Mouse (Mus musculus) cerebellum, adult 8-10 months (tissue): Measurements from ENCODE around the gene Gpr84.
"Not testable (repeated sequence)": the region's sequence is repeated elsewhere in the genome, so short reads cannot be mapped to it uniquely, and the experiment has no call there.

Experiments
- DNase-seq: peaks from one replicate; pipeline ENCODE4 v3.0.0; 2022

Gpr84 gene

GRCm38 (mm10) chr15:103281465-103282205 is 28.8 kb downstream of the Gpr84 start:
- DNase-seq = no peak

- no peak for DNase-seq
Observed at GRCm38 (mm10) chr15:103280817-103281464, 29.5 kb downstream of the Gpr84 start.

GRCm38 (mm10) chr15:103279750-103280149 is 30.7 kb downstream of the Gpr84 start:
- DNase-seq = no peak

- DNase-seq = no peak
Observed at GRCm38 (mm10) chr15:103277949-103278348, 32.5 kb downstream of the Gpr84 start.

GRCm38 (mm10) chr15:103275943-103276342 is 34.5 kb downstream of the Gpr84 start:
- DNase-seq = not testable (repeated sequence)

GRCm38 (mm10) chr15:103272419-103273279 is 37.8 kb downstream of the Gpr84 start, which contains the start of gene Copz1:
Copz1 (plus strand) TSS chr15:103272714.
- DNase-seq = peak; percentile 95

GRCm38 (mm10) chr15:103268903-103269302 is 41.5 kb downstream of the Gpr84 start:
- no peak for DNase-seq

DNA sequence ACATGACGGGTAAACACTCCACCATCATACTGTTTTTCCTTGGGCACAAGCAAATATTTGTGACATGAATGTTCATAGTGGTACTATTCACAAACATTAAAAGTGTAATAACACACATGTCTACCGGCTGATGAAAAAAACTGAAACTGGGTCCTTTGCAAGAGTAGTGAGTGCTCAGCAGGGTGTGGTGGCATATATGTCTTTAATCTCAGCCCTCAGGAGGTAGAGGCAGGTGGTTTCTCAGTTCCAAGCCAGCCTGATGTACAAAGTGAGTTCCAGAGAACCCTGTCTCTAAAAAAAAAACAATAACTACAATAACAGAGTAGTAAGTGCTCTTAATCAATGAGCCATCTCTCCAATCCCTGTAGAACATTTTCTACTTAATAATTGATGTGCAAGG is 45.6 kb downstream of the Gpr84 start:
- no peak for DNase-seq

GRCm38 (mm10) chr15:103259989-103260388 is 50.4 kb downstream of the Gpr84 start:
- no peak for DNase-seq

- no peak for DNase-seq
Observed at GRCm38 (mm10) chr15:103259162-103259561, 51.2 kb downstream of the Gpr84 start.
